Mouse (Mus musculus): ENCODE data around the gene Veph1.
"Not testable (repeated sequence)": the region's sequence is repeated elsewhere in the genome, so short reads cannot be mapped to it uniquely, and the experiment has no call there.

The Veph1 gene

DNA sequence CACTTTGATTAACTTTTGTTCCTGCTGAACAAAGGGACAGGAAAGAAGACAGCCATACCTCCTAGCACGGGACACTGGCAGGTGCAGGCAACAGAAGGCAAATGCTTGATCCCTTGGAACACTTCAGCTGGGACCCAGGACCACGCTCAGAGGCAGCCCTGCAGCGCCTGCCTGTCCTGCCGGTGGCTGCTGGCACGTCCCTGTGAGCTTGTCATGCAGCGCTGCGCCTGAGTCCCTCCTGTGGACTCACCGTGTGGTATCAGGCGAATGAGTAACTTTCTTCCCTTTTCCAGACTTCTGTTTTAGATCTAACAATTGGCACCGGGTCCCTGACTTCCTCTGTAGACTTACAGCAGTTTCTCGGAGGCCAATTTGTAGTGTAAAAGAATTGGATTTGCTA lies at the start of gene Veph1:
Gene Veph1 (minus strand): TSS at position 293 of the 400 bp plus-strand sequence.
- DNase-seq: peak; percentile 74

DNA sequence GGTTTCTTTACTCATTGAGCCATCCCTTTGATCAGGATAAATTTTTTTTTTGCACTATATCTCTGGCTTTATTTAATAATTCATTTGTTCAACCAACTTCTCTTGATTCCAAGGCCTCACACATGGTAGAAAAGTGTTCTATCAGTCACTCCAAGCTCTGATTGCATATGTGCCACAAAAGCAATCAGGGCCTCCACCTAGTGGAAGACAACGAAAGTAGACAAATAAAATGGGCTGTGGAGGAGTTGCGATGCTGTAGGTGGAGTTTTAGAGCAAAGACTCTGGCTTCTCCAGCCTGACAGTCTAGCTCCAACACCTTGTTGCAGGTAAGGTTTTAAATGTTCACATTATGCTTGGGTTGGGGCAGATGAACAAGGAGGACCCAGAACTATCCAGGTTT lies 44.1 kb upstream of the Veph1 start:
- DNase-seq: no peak

DNA sequence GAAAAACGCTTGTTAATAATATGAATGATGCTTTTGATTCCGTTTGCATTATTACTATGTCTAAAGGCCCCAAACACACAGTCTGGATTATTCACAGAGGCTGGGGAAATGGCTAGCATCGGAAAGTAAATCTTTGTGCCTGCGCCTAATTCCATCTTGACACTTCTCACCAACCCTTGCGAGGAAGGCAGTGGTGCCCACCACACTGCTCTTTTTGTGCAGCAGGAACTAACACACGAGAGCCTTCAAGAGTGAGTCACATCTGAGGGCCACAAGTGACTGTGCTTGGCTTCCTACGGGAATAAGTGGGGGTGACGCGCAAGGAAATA lies 35.7 kb upstream of the Veph1 start:
- DNase-seq: no peak

GRCm38 (mm10) chr3:66331592-66332400 lies 35.2 kb upstream of the Veph1 start:
- peak; percentile 71 for DNase-seq

- DNase-seq: no peak
Observed at GRCm38 (mm10) chr3:66330896-66331579, 34.4 kb upstream of the Veph1 start.

- DNase-seq: no peak
Observed at GRCm38 (mm10) chr3:66325962-66326834, 29.6 kb upstream of the Veph1 start.

GRCm38 (mm10) chr3:66325486-66325951 lies 28.9 kb upstream of the Veph1 start:
- no peak for DNase-seq

DNA sequence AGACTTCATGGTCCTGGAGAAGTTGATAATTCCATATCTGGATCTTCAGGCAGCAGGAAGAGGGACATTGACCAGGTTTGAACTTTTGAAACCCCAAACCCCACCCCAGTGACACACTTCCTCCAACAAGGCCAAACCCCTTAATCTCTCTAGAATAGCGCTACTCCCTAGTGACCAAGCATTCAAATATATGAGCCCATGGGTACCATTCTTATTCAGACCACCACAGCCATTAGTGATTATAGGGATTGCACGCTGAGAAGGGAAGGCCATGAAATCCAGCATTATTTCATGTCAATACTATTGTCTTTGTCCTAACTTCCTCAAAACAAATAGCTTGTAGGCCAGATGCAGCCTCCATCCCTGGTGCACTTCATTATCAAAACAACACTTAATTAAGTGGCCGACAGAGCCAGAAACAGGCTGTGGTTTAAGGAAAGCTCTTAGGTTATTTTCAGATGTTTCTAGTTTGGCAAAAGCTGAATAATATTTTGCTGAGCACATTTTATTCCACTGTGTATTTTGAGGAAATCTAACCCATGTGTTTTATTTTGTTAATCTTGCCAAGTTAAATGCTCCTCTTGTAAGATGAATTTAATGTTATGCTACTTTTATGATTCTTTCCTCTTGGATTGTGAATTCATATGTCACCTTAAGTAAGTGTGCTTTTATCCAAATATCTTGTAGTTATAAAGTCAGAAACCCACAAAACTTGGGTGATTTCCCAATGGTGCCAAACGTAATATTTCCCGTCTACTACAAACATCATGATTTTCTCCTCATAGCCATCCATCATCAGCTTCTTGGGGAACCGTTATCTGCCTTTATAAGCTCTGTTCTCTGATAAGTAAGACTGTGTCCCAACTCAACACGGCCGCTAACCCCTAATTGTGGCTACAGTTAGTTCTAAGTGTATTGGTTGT lies 18.4 kb upstream of the Veph1 start:
- no peak for DNase-seq

DNA sequence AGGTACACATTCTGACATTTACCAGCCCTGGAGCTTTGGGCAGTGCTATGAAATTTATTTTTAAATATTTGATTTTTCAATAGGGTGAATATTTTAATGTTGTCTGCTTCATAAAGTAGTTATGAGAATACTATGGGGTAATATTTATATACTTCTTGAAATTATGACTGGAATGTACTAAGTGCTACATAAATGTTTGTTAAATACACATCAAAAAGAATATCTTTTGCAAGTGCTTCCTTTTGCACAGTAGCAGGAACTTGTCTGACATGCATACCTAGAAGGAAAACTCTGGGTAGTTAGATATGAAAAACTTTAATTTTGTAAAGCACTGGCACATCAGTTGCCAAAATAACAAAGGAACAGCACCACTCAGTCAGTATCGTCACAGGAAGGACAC lies 13.9 kb upstream of the Veph1 start:
- no peak for DNase-seq

GRCm38 (mm10) chr3:66309531-66309930 lies 12.9 kb upstream of the Veph1 start:
- DNase-seq: no peak

DNA sequence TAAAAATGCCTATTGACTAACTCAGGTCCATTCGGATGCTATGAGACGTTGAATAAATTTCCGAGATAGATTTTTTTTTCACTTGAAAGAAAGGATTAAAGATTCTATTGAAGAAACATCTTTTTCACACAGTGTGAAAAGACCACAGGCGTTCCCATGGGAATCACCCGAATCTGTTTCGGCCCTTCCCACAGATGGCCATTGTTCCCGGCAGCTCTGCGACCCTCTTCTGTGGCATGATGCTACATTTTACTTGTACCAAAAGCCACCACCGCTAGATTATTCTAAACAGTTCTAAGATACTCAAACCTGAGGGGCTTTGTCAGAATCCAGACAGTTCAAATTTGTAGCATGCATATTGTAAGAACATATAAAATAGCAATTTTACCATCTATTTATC lies 1.4 kb downstream of the Veph1 start:
- DNase-seq: no peak

- peak; percentile 56 for DNase-seq
Observed at GRCm38 (mm10) chr3:66294729-66295128, 1.9 kb downstream of the Veph1 start.

GRCm38 (mm10) chr3:66292356-66292946 lies 4.2 kb downstream of the Veph1 start:
- peak; percentile 92 for DNase-seq

DNA sequence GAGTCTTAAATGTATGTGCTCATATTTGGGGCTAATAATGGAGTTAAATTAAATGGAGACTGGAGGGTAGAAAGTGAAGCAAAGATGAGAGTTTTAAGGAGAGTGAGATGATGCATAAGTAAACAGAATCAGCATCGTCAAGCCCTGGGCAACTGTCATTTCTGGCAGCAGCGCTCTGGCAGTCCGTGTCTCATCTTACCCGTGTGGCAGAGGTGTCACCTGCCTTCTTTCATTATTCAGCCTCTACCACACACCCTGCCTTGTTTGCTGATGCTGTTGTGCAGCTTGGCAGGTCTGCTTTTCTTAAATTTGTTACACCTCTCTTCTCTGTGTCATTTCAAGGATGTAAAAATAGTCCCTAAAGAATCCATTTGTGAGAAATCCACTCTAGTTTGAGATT lies 33.4 kb downstream of the Veph1 start:
- no peak for DNase-seq

DNA sequence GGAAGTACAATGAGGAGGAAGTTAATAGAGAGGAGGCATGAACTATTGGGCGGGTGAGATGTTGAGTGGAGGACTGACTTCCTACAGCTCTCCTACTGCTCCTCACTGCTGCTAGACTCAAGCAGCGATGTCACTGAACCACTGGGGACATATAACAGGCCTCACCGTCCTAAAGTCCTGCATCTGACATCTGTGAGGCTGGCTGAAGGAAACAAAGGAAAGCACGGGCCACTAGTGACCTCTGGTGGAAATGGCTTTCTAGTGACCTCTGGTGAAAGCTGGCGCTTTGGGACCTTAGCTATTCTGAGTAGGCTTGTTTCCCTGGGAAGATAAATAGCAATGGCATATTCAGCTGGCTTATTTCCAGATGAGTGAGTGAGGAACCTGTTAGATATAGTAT lies 34.3 kb downstream of the Veph1 start:
- DNase-seq: peak; percentile 17

DNA sequence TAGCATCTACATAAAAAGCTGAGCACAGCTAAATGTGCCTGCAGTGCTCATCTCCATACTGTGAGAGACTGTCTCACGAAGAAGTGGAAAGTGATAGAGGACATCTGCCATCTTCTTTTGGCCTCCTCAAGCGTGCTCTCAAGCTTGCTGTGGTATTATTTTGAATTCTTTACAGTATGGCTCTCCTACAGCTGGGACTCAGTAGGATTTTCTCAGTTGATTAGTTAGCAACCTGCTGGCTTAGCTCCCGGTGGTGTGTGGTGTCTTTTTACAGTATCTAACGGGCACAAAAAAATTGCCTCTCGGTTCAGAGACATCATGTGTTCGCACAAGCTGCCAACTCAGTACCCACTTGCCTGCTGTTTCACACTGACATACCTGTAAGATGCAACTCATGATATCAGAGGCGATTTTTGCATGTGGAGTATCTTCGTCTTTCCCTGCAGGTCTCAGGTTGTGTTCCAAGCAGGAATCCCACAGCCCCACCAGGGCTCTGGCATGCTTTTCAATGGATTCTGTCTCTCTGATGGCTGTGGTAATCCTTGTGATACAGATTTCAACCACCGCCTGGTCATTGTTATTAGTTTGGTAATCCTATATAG lies 42.0 kb downstream of the Veph1 start:
- DNase-seq: no peak

- no peak for DNase-seq
Observed at GRCm38 (mm10) chr3:66251842-66252241, 44.8 kb downstream of the Veph1 start.

GRCm38 (mm10) chr3:66240476-66240875 lies 56.2 kb downstream of the Veph1 start:
- DNase-seq: no peak

DNA sequence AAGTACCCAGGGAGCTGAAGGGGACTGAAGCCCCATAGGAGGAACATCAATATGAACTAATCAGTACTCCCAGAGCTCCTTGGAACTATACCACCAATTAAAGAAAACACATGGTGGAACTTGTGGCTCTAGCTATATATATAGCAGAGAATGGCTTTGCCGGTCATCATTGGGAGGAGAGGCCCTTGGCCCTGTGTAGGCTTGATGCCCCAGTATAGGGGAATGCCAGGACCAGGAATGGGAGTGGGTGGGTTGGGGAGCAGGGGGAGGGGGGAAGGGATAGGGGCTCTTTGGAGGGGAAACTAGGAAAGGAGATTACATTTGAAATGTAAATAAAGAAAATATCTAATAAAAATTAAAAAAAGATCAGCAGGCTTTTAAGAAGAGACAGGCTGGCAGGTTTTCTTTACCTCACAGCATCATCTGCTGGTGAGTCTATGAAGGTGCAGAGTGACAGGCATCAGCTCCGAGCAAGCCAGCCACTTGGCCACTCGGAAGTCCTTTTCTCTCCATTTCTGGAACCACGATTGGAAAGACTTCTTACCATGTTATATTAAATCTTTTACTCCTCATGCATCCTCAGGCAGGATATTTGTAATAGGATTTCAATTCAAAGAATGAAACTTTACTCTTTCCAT lies 60.3 kb downstream of the Veph1 start:
- DNase-seq: not testable (repeated sequence)

GRCm38 (mm10) chr3:66224931-66225537 lies 71.6 kb downstream of the Veph1 start:
- no peak for DNase-seq

Data from kidney, postnatal 14 days (tissue).